Mouse (Mus musculus) olfactory bulb, adult 2 months (tissue): ENCODE data around the gene Nadk.

Experiments used
- CTCF ChIP-seq: fragments of 200-500 bp; IDR thresholded peaks from 2 replicates; pipeline ENCODE4 v1.5.1; 2012; ENCODE audit warnings: low read depth, mild to moderate bottlenecking, low read length, moderate library complexity; ENCODE audit not compliant: insufficient read depth
- POLR2A ChIP-seq: fragments of 200-500 bp; IDR thresholded peaks from 2 replicates; pipeline ENCODE4 v1.6.1; 2012; ENCODE audit warnings: mild to moderate bottlenecking, low read depth, low read length, moderate library complexity; ENCODE audit not compliant: insufficient read depth

- TF ChIP-seq CTCF (no peak), POLR2A (no peak)
These were observed 32.9 kb upstream of the Nadk start for GRCm38 (mm10) chr4:155529294-155529693.
